Mouse (Mus musculus) WW6 (cell line): ENCODE data around the gene Tigd3.
"Not testable (repeated sequence)": the region's sequence is repeated elsewhere in the genome, so short reads cannot be mapped to it uniquely, and the experiment has no call there.

Source experiments
- DNase-seq: peaks from one replicate; pipeline ENCODE4 v3.0.0-alpha.2; 2013; ENCODE audit warnings: low read depth, low spot score

Tigd3 gene

DNA sequence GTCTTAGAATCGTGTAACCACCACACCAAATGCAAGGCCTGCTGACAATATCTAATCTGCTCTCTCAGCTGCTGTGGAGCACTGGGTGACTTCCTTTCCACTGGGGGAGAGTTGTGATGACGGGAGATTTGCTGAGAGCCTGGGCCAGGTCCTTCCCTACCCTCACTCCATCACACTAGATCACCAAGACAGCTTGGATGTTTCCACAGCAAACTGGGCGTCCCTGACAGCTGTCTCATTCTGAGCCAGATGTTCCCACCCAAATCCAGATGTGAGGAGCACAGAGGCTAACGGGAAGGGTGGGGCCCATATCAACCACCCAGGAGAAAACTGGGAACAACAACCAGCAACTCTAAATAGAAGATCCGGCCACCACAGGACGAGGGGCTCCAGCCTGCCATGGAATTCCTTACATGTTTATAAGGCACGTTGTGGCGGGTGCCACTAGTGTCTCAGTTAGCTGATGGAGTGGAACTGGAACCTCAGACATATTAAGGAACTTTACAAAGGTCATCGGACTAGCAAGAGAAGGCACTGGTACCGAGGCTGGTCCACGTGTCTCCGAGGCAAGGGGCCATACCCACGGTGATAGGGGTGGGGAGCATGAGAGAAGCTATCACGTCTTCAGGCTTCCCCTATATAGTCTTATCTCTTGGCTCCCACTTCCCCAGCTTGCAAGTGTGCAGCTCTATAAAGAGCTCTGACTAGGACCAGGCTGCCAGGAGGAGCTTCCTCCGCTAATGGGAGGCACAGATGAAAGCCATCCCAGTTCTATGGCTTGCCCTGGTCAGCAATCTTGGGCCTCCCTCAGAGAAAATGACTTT, 28.4 kb upstream of the Tigd3 start:
- DNase-seq = no peak

DNA sequence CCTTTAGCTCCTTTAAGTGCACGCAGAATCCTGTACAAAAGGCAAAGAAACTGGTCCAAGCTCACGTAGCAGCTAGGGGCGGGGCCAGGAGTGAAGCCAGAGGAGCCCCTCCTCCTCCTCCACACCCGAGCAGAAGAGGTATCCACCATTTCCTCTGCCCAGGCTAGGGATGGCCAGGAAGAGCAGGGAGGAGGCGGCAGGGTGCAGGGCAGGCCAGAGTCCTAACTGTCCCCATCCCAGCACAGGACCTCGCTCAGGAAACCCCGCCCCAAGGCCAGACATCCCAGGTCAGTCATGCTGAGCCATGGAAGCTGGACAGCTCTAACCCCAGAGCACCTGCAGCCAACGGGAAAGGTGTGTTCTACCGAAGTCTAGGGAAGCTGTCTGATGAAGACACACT, 27.8 kb upstream of the Tigd3 start:
- DNase-seq = no peak

DNA sequence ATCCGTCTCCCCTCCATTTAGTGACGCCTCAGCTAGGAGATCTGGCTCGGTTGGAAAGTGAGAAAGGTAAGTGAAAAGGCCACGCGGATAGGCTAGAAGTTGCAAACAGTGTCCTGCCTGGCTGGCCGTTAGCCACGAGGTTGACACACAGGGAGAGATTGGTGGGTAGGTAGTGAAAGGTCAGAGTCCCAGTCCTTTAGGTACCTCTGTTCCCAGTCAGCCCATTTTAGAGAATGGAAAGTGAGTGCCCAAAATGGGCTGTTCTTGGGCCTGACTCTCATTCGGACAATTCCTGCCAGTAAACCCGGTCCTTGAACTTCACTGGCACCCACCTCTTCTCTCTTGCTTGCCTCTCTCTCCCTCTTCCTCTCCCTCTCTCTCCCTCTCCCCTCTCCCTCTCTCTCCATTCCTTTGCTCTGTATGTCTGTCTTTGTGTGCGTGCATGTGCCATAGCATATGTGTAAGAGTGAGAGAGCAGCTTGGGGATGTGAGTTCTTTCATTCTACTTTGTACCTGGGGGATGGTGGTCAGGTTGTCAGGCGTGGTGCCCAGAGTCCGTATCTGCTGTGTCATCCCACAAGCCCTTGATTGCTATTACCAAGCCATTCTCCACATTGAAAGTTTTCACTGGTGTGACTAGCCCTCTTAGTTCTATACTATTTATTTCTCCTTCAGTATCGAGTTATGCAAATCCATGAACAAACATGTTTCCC, 19.2 kb upstream of the Tigd3 start, which contains the start of gene Dpf2:
Gene Dpf2, minus strand, starts transcription at position 4 of the 713 bp plus-strand sequence.
- DNase-seq = no peak

DNA sequence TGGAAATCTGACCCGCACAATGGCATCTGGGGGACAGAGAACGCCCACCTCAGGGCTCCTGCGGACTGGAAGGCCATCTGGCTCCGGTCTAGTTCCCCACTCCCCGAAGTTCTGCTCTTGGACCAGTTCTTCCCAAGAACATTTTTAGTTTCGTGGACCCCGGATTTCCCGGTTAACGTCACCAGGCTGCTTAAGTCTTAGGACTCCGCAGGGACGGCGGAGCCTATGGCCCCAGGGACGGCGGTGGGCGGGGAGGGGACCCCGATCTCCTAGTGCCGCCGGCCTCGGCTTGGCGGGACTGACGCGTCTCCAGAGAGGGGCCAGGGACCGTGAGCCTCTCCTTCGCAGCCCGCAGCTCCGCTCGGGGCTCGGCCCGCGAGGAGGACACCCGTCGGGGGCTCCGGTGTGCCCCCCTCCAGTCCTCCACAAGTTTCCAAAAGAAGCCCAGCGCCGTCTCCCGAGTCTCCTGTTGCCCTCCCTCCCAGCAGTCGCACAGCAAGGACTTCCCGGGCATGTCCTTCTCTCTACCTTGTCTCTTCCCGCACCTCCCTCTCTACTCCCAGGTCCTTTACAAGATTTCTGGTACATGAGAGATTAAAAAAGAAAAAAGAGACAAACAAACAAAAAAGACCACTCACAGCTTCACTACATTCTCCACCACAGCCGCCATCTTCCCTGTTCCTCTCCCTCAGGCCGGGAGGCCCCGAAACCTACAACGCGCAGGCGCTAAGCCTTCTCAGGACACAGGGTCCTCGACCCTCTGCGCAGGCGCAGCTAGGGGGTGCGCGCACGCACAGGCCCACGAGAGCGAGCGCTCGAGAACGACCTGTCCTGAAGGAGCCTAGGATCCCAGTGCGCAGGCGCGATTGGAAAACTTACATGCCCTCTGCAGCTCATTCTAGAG, 18.4 kb upstream of the Tigd3 start:
- peak; percentile 98 for DNase-seq

DNA sequence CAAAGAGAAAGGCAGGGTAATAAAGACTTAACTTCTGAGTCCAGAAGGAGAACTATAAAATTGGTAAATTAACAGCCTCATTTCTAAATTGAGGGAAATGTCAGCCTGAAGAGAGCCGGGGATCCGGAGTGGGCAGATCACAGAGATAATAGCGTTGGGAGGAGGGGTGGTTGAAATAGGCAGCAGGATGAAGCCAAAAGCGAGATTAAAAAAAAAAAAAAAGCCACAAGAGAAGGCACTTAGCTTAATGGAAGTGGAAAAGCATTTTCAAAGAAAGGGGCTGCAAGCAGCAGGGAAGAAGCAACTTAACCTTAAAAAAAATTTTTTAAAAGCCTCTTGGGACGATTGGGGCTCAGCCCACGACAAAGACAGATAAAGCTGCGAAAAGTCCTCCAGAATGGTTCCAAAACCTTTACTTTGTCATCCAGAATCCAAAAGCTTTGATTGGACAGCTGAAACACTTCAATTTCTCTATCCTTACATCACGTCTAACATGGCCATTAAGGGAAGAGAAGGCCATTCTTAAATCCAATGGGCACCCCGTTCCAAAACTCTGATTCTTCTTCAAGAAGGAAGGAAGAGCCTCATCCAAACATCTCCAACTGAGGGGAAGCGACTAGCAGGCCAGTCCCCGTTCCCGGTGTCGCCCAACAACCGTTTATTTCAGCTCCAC, 17.6 kb upstream of the Tigd3 start:
- DNase-seq = no peak

DNA sequence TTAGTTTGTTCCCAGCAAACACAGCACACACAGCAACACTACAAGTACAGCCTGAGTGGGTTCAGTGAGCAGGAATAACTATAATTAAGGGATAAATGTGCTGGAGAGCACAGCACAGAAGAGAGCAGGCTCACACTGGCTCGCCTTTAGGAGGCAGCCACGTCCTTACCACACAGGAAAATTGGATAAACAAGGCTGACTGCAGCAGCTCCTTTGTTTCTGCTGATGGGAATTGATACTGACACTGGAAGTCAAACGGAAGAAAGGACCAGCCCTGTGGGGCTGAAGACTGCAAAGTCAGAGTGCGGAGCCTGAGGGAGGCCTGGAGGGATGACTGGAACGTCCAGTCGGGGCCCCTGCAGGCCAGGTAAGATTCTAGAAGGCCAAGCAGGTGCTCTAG, 16.3 kb upstream of the Tigd3 start:
- DNase-seq = no peak

DNA sequence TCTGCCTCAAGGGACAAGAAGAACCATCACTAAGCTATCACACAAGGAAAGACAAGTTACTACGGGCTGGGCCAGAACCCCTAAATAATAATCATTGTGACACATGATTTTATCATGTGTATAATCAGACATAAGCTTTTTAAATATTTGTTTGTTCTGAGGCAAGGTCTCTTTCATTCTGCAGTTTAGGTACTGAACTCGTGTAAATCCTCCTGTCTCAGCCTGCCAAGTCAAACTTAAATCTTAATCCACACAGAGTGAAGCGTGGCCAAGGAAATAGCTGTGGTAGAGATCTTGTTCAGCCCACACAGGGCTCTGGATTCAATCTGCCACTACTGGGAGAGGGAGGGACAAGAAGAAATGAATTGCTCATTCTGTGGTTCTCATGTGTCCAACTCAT, 13.3 kb upstream of the Tigd3 start:
- DNase-seq = no peak

DNA sequence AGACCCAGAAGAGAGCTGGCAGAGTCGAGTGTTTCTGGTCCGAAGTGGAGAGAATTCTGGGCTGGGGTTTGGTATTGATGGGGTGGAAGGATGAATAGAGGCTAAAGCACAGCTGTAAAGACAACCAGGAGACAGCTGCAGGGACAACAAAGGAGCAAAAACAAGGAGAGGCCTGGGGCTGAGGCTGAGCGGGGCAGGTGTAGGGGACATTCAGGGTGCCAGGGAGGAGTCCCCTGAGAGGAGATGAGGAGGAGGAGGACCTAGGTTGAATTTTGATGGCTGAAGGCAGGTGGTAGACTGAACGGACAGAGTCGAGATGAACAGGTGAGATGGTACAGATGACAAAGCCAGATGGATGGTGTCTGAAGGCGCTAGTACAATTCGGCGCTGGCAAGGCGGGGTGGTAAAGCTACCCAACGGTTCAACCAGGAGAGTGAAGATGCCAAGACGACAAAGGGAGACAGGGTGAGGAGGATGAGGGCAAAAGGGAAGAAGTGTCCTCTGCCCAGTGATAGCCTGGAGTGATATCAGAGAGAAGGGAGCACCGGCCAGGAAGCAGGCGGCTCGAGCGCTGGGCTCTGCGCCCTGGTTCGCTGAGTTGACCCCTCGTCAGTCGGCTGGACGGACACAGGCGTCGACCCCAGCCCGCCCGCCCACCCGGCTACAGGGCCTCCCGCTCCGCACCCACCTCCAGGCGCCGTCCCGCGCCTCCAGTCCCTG, 507 bp downstream of the Tigd3 start:
- DNase-seq = no peak

DNA sequence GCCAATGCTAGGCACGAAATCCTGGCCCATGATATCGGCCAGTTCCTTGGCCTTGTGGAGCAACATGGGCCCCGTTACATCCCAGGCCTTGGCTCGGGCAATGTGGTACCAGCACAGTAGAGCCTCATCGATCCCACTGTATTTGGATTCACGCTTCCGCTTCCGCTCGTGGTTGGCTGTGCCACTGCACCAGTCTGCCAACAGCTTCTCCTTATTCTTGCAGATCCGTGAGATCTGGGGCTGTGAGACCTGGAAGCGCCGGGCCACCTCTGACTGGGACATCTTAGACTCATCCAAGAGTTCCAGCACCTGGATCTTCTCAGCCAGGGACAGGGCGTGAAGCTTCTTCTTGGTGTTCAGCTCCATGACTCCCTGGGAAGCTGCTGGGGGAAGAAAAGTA, 1.2 kb downstream of the Tigd3 start:
- no peak for DNase-seq

DNA sequence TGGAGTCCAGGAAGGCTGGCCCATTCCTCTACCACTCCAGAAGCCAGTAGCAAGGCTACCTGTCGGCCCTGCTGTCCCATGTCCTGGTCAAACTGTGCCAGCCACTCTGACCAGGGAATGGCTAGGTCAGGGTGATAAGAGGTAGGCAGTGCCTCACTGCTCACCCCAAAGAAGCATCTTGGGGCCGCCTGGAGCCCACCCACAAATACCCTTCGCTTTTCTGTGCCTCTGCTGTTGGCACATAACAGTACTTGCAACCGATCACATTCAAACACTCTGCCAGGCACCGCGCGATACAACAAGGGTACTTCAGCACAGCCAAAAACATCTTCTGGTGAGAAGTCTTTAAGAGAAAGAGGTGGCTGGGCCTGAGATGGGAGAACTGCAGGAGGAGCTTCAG, 1.7 kb downstream of the Tigd3 start:
- DNase-seq = no peak

DNA sequence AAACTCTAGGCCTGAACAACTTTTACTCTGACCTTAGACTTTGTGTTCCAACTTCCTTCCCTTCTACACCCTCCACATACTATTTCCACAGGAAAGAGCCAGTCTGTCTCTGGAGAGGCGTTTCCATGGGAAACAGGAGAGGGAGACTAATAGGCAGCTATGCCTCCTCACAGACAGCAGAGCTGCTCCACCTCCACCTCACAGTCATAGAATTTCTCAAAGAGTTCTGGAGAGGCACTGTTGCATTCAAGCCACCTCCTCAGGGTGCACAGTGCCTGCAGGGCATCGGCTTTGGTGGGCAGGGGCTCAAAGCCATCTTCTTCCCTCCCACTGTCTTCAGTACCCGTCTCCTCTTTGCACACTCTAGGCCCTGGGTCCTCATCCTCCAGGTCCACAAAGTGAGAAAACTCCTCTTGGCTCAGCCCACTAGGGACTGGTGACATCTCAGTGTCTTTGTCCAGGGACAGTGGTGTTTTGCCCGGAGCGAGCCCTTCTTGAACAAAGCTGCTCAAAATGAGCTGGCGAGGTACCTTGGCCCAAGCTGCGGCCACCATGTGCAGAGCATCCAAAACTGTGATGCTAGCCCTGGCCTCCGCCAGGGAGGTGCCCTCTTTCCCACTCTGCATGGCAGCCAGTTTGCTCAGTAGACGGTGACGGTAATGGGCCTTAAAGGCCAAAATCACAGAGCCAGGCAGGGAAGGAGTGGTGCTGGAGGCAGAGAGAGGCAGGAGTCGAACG, 2.3 kb downstream of the Tigd3 start:
- no peak for DNase-seq

DNA sequence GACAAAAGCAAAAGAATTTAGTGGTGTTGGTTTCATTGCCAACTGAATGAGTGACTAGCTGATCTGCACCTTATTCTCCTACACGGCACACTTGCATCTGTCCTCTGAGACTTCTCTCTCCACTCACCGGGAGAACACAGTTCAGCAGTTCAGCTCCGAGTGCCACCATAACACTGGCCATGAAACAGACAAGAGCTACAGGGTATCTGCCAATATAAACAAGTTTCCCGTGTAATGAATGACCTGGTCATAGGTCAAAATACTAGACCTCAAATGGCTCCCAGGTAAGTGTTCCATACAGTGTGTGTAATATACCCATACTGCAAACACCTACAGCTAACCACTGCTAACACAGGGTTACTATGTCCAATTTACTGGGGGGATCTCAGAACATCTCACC, 4.7 kb downstream of the Tigd3 start:
- no peak for DNase-seq

DNA sequence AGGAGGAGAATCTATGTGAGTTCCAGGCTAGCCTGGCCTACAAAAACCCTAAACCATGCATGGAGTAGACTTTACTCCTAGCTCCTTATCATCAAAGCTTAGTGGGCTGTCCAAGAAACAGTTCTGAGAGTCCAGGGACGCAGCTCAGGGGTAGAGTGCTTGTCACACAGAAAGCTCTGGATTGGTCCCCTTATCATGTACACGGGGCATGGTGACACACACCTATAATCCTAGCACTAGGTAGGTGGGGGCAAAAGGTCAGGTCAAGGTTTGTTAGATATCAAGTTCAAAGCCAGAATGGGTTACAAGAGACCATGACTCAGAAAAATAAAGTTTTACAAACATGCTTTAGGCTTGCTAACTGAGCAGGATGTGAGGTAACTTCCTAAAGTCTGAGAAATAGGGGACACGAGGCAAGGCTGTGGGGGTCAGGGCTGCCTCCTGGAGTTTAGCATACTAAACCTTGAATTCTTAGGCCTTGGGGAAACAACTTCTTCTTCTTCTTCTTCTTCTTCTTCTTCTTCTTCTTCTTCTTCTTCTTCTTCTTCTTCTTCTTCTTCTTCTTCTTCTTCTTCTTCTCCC, 6.6 kb downstream of the Tigd3 start:
- DNase-seq = no peak

DNA sequence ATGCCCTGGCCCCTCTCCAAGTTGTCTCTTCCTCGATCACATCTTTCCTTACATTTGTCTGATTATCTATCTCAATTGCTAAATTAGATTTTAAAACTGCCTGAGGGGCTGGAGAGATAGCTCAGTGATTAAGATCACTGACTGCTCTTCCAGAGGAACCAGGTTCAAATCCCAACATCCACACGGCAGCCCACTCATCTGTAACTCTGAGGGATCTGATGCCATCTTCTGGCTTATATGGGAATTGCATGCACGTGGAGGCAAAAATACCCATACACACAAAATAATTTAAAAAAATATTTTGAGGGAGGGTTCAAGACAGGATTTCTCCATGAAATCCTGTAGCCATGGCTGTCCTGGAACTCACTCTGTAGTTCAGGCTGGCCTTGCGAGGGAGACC, 8.1 kb downstream of the Tigd3 start:
- no peak for DNase-seq

DNA sequence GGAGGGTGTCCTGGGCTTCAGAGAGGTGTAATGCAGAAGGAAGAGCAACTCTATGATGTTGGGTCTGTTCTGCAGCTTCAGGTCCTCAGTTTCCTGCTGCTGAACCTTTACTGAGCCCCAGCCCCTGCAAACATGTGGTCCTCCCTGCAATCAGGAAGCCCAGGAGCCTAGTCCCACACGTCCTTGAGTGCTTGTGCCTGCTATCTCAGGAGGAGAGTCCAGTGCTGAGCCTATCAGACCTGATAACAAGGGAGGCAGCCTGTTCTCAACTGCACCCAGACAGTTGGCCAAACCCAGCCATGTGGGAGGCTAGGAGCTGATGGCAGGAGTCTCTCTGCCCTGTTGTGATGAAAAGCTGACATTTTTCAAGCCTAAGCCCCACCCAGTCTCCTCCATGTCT, 10.0 kb downstream of the Tigd3 start:
- no peak for DNase-seq

DNA sequence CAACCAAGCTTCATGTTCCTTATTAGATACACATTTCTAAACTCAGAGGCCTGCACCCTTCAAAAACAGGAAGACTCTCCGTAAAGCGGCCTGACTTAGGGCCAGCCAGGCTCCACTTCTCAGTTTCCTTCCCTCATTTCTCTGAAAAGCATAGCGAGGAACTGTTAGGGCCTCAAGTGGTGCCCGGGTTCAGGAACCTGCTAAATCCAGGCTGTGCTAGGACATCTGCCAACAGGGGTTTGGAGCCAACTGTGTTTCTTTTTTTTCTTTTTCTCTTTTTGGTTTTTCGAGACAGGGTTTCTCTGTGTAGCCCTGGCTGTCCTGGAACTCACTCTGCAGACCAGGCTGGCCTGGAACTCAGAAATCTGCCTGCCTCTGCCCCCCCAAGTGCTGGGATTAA, 11.9 kb downstream of the Tigd3 start:
- DNase-seq = not testable (repeated sequence)

DNA sequence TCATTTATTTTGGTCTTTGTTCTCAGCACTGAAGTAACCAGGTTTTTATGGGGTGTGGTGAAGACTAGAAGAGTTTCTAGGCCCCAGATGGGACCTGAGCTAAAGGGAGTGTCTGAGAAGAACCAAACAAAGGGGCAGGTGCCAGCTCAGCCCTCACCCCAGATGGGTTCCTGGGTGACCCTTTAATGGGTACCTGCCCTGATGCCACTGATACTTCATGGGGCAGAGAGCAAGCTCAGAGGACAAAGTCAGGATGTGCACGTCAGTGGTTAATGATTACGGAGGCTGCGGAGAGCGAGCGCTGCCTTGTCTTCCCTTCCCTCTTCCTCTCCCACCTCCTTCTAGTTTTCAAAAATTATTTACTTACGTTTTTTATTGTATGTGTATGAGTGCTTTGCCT, 12.8 kb downstream of the Tigd3 start:
- DNase-seq = no peak

DNA sequence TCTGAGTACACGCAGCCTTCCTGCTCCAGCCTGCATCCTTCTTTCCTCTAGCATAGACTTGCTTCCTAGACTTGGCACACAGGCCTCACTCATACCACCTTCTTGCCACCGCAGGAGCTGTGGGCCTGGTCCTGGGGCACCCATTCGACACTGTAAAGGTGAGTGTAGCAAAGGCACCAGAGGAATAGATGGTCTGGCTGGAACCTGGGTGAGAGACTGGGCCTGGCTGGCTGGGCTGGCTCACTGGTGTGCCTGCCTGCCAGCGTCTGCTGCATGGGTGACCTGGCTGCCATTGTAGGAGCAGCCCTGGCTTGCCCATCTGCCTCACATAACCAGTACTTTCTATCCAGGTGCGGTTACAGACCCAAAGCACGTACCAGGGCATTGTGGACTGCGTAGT, 14.2 kb downstream of the Tigd3 start:
- no peak for DNase-seq

DNA sequence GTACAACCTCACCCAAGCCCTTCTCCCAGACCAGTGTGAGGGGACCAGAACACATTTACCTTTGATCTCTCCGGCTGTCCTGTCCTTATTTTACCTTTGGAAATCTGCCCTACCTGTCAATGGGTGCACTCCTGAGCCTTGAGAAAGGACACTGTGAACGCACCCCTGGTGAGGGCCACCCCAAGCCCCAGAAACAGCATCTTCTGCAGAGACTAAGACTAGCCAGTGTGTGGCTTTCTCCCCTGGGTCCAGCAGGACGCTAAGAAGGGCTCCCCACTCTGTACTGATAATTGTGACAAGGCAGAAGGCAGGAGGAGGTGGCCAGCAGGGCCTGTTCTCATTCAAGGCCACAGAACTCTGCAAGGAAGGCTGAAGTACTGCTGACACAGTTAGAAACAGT, 15.0 kb downstream of the Tigd3 start:
- DNase-seq = no peak

DNA sequence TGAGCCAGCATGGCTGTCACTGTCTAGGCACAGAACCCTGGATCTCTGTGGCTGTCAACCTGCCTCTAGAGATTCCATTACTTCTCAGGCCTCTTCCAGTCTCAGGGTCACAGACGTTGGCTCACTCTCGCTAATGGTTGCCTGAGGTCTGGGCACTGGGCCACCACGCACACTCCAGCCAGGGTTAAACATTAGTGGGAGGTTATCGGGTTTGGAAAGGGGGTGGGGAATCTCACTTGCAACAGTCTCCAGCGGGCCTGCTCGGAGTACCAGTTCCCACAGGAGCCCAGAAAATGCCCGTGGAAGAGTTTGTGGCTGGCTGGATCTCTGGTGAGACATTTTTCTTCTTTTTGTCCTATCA, 15.6 kb downstream of the Tigd3 start:
- no peak for DNase-seq
